Mouse (Mus musculus) lung, embryonic 16.5 days (tissue): ENCODE data around the gene Prrt3. TPM values are rescaled to one million over a fixed set of nuclear protein-coding genes. Genes with fewer than 3 reads are reported as not detected.

Source experiments
- ATAC-seq: fragments of 200-750 bp; cut with Nextera tagmentation; 2 replicates; pipeline ENCODE4 v1.8.0; 2017; ENCODE audit warnings: low read depth, mild to moderate bottlenecking, moderate library complexity
- H3K27ac ChIP-seq: fragments of 300-500 bp; sonication (generic); 2 replicates; pipeline ENCODE4 v1.5.1; 2014; ENCODE audit warnings: mild to moderate bottlenecking, control low read depth, low read length
- H3K27me3 ChIP-seq: fragments of 300-500 bp; sonication (generic); 2 replicates; pipeline ENCODE4 v1.6.1; 2014; ENCODE audit warnings: low read depth, low read length, mixed read lengths; ENCODE audit not compliant: control insufficient read depth, insufficient read depth
- H3K36me3 ChIP-seq: fragments of 300-500 bp; sonication (generic); 2 replicates; pipeline ENCODE4 v1.6.1; 2014; ENCODE audit warnings: low read length; ENCODE audit not compliant: control insufficient read depth, insufficient read depth
- H3K4me1 ChIP-seq: fragments of 300-500 bp; sonication (generic); replicated peaks from 2 replicates; pipeline ENCODE4 v1.6.1; 2014; ENCODE audit warnings: low read length, mixed read lengths; ENCODE audit not compliant: control insufficient read depth, insufficient read depth
- H3K4me2 ChIP-seq: fragments of 300-500 bp; sonication (generic); 2 replicates; pipeline ENCODE4 v1.6.1; 2014; ENCODE audit warnings: low read depth, low read length, control low read depth
- H3K4me3 ChIP-seq: fragments of 300-500 bp; sonication (generic); 2 replicates; pipeline ENCODE4 v1.5.1; 2014; ENCODE audit warnings: mild to moderate bottlenecking, low read length, control low read depth
- H3K9ac ChIP-seq: fragments of 300-500 bp; sonication (generic); 2 replicates; pipeline ENCODE4 v1.6.1; 2014; ENCODE audit warnings: low read length, control low read depth
- H3K9me3 ChIP-seq: fragments of 300-500 bp; sonication (generic); 2 replicates; pipeline ENCODE4 v1.6.1; 2016; ENCODE audit warnings: low read length; ENCODE audit not compliant: control insufficient read depth
- WGBS: fragments of 180-500 bp; shearing (Covaris S2); extraction: QIAGEN DNeasy Blood & Tissue Kit; methylation state at CpG from one replicate; pipeline ENCODE4 v1.1.7; 2014; 5-methylcytosine and 5-hydroxymethylcytosine counted together
- polyA plus RNA-seq: library from polyadenylated mRNA; unstranded; fragments of >200 nt; fragmentation: Nextera tagmentation; extraction: Ambion mirVana; gene quantifications from 2 replicates; pipeline ENCODE4 v1.2.1, GENCODE M21; 2015

Prrt3 gene
- polyA plus RNA-seq, 1 experiment from 2014 or later: 0.19 TPM

DNA sequence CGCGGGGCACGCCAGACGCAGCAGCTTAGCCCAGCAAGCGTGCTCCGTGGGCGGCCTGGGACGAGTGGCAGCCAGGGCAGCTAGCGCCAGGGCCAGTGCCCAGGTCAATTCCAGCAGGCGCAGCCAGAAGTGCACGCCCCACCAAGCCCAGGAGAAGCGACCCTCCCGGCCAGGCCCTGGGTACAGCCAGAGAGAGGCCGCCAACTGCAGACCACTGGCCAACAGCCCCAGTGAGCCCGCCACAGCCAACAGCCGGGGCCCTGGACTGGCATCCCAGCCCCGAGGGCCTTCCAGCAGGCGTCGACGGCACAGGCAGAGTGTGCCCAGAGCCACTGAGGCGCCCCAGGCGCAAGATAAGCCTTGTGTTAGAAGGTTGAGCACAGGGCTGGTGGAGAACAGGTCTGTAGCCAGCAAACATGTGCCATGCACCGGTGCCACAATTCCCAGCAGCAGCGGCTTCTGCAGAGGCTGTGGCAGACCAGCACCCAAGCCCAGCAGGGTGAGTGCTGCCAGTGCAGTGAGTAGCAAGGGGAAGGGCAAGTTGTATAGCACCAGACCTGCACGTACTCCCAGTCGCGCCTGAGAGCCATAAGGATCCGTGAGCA is 6.6 kb downstream of the Prrt3 start:
- H3K27ac ChIP-seq: no peak overlapping the region
- 33% methylated on average over 28 of the region's 28 CpGs for WGBS
- ATAC-seq: peak; percentile 31; the same call in 1 of the 2 replicates
- peaks cover 6% of the 10 kb centered on the region for H3K4me1 ChIP-seq
- no peaks in the 10 kb centered on the region for H3K9me3 ChIP-seq
- no peaks in the 10 kb centered on the region; the same call in 1 of the 2 replicates for H3K36me3 ChIP-seq
- peak overlapping the region; percentile 82 for H3K4me2 ChIP-seq
- H3K27me3 ChIP-seq: peaks cover 18% of the 10 kb centered on the region
- no peak overlapping the region; the same call in 1 of the 2 replicates for H3K9ac ChIP-seq
- peak overlapping the region; percentile 51 for H3K4me3 ChIP-seq

DNA sequence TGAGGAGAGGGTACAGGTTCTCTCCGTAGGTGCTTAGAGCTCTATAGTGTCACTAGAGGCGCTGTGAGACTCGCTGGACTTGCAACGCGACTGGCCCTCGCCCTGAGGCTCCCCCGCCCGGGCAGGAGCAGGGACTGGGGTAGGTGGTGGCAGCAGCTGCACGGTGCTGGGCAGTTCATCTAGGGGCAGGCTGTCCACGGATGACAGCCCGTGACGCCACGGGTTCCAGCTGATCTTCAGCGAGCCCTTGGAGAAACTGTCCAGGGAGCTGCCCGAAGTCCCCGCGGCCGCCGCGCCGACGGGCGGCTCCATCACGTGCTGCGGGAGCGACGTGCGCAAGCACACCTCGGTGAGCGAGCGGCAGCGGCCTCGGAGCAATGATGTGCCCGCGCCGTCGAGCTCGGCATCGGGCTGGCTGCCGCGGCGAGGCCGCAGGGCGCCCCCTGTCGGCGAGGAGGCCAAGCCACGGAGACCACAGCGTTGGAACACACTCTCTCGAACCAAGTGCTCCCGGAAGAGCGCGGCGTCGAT is 7.4 kb downstream of the Prrt3 start:
- Histone ChIP-seq H3K4me2 (peak overlapping the region; percentile 82), H3K27ac (no peak overlapping the region), H3K4me1 (peaks cover 6% of the 10 kb centered on the region), H3K27me3 (peaks cover 18% of the 10 kb centered on the region), H3K9ac (peak overlapping the region; percentile 67), H3K9me3 (no peaks in the 10 kb centered on the region), H3K36me3 (no peaks in the 10 kb centered on the region; the same call in 1 of the 2 replicates), H3K4me3 (peak overlapping the region; percentile 51)
- under 1% methylated on average over 54 of the region's 54 CpGs for WGBS
- peak; percentile 81 for ATAC-seq

DNA sequence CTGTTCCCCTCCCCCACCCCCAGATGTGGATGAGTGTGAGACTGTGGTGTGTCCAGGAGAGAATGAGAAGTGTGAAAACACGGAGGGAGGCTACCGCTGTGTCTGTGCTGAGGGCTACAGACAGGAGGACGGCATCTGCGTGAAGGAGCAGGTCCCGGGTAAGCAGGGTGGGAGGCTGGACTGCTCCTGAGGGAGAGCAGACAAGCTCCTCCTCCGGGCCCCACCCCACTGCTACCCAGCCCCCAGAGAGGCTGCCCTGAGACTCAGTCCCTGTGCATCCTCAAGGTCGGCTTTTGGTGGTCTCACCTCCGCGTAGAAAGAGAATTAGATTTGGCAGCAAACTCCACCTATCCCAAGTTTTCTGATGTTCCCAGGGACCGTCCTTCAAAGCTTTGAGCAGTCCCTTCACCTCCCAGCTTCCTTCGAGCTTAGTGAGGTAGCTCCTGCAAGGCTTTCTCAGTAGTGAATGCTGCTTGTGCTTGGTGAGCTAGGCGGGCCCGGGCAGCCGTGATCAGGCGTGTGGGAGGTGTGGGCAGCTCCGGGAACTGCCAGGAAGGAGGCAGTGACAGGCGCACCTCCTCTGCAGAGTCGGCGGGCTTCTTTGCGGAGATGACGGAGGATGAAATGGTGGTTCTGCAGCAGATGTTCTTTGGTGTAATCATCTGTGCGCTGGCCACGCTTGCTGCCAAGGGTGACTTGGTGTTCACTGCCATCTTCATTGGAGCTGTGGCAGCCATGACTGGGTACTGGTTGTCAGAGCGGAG is 9.4 kb downstream of the Prrt3 start:
- Histone ChIP-seq H3K27me3 (peaks cover 18% of the 10 kb centered on the region), H3K4me2 (no peak overlapping the region), H3K36me3 (no peaks in the 10 kb centered on the region; the same call in 1 of the 2 replicates), H3K27ac (no peak overlapping the region), H3K4me3 (no peak overlapping the region), H3K9me3 (no peaks in the 10 kb centered on the region), H3K9ac (no peak overlapping the region), H3K4me1 (peaks cover 12% of the 10 kb centered on the region)
- WGBS: 72% methylated on average over 24 of the region's 24 CpGs
- ATAC-seq: no peak

DNA sequence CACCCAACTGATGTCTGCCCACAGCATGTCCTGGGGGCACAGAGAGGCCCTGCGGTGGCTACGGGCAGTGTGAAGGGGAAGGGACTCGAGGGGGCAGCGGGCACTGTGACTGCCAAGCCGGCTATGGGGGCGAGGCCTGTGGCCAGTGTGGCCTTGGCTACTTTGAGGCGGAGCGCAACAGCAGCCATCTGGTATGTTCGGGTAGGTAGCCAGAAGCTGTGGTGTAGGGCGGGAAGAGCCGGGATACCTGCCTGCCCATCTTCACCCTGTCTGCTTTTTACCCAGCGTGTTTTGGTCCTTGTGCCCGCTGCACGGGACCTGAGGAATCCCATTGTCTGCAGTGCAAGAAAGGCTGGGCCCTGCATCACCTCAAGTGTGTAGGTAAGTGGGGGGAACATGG is 12.3 kb downstream of the Prrt3 start:
- Histone ChIP-seq H3K4me2 (no peak overlapping the region), H3K9me3 (no peaks in the 10 kb centered on the region), H3K9ac (no peak overlapping the region), H3K27me3 (no peaks in the 10 kb centered on the region), H3K36me3 (no peaks in the 10 kb centered on the region; the same call in 1 of the 2 replicates), H3K4me1 (peaks cover 9% of the 10 kb centered on the region), H3K4me3 (no peak overlapping the region), H3K27ac (no peak overlapping the region)
- WGBS: 93% methylated on average over 14 of the region's 14 CpGs
- no peak for ATAC-seq

DNA sequence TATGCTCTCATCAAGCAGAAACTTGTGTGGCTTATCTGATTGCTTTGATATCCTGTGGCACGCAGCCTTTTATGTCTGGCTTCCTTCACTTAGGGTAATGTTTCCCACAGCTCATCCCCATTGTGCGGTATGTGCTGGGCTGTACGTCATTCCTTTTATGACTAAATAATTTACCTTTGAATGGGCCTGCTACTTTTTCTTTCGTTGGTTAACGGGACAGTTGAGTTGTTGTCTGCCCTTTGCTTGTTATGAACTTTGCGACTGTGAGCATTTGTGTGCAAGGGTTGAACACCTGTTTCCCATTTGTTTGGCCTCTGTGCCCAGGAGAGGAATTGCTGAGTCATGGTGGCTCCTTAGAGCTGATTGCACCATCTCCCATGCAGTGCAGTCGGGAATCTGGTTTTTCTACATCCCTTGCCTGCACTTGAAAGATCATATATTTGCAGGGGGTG is 14.6 kb downstream of the Prrt3 start:
- ATAC-seq: peak; percentile 9; the same call in 1 of the 2 replicates
- peaks cover 7% of the 10 kb centered on the region; the same call in 1 of the 2 replicates for H3K27me3 ChIP-seq
- H3K4me1 ChIP-seq: peaks cover 21% of the 10 kb centered on the region
- H3K36me3 ChIP-seq: no peaks in the 10 kb centered on the region
- H3K9me3 ChIP-seq: no peaks in the 10 kb centered on the region
- H3K4me3 ChIP-seq: no peak overlapping the region
- no peak overlapping the region for H3K4me2 ChIP-seq
- peak overlapping the region; percentile 63; the same call in 1 of the 2 replicates for H3K27ac ChIP-seq
- WGBS: 47% methylated on average over 7 of the region's 7 CpGs
- no peak overlapping the region for H3K9ac ChIP-seq

DNA sequence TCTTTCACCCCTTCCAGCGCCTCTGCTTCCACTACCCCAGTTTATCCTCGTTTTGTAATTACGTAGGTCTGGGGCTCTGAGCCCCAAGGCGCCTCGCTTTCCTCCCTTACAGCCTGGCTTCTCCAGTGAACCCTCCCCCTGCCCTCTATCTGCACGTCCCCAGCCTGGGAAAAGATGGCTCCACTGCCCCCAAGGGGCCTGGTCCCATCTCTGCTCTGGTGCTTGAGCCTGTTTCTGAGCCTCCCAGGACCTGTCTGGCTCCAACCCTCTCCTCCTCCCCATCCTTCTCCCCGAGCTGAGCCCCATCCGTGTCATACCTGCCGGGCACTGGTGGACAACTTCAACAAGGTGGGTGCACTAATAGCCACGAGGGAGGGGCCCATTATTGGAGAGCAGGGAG is 18.0 kb downstream of the Prrt3 start:
- Histone ChIP-seq H3K4me3 (peak overlapping the region; percentile 62), H3K4me2 (peak overlapping the region; percentile 90), H3K9me3 (no peaks in the 10 kb centered on the region), H3K27ac (peak overlapping the region; percentile 85), H3K36me3 (no peaks in the 10 kb centered on the region), H3K27me3 (peaks cover 7% of the 10 kb centered on the region; the same call in 1 of the 2 replicates), H3K4me1 (peaks cover 21% of the 10 kb centered on the region), H3K9ac (peak overlapping the region; percentile 76)
- peak; percentile 34 for ATAC-seq
- 5% methylated on average over 10 of the region's 10 CpGs for WGBS

DNA sequence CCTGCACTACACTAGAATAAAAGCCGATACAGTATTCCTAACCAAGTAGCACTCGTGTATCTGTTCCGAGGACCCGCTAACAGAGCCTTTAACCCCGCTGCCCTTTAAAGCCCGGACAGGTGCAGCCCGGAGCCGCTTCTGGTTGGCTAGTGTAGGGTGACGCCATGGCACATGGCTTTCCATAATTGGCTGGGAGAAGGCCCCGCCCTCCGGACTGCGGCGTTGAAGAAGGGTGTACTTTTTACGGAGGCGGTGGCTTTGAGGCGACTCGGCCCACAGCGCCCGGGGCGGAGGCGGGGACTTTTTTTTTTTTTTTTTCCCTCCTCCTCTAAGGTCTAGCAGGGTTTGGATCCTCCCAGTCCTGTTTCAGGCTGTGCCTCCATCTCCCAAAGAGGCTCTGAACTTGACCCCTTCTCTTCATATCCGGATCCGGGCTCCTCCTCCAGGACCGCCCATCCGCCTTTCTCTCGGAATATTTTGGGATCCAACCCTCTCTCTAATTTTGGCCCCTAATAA is 18.6 kb downstream of the Prrt3 start, which contains the start of gene Creld1:
Gene Creld1 (plus strand): TSS at position 198 of the 516 bp plus-strand sequence.
- peak; percentile 95 for ATAC-seq
- H3K27me3 ChIP-seq: peaks cover 7% of the 10 kb centered on the region; the same call in 1 of the 2 replicates
- H3K4me2 ChIP-seq: peak within 1 kb of the TSS; percentile 90
- WGBS: under 1% methylated on average over 26 of the region's 26 CpGs
- no peaks in the 10 kb centered on the region for H3K9me3 ChIP-seq
- peak within 1 kb of the TSS; percentile 62 for H3K4me3 ChIP-seq
- H3K27ac ChIP-seq: peak within 1 kb of the TSS; percentile 85
- H3K9ac ChIP-seq: peak within 1 kb of the TSS; percentile 76
- H3K36me3 ChIP-seq: no peaks in the 10 kb centered on the region
- peaks cover 21% of the 10 kb centered on the region for H3K4me1 ChIP-seq

DNA sequence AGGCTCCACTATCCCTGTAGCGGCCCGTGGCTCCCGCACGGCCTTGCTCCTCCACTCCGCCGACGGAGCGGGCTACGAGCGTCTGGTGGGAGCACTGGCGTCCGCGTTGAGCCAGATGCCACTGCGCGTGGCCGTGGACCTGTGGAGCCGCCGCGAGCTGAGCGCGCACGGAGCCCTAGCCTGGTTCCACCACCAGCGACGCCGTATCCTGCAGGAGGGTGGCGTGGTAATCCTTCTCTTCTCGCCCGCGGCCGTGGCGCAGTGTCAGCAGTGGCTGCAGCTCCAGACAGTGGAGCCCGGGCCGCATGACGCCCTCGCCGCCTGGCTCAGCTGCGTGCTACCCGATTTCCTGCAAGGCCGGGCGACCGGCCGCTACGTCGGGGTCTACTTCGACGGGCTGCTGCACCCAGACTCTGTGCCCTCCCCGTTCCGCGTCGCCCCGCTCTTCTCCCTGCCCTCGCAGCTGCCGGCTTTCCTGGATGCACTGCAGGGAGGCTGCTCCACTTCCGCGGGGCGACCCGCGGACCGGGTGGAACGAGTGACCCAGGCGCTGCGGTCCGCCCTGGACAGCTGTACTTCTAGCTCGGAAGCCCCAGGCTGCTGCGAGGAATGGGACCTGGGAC is 19.1 kb downstream of the Prrt3 start:
- H3K27ac ChIP-seq: peak overlapping the region; percentile 84
- 2% methylated on average over 56 of the region's 65 CpGs for WGBS
- peaks cover 17% of the 10 kb centered on the region for H3K4me1 ChIP-seq
- peak overlapping the region; percentile 62 for H3K4me3 ChIP-seq
- no peaks in the 10 kb centered on the region for H3K9me3 ChIP-seq
- ATAC-seq: peak; percentile 32
- peaks cover 7% of the 10 kb centered on the region; the same call in 1 of the 2 replicates for H3K27me3 ChIP-seq
- peak overlapping the region; percentile 67 for H3K9ac ChIP-seq
- peak overlapping the region; percentile 90 for H3K4me2 ChIP-seq
- no peaks in the 10 kb centered on the region for H3K36me3 ChIP-seq
